Mouse (Mus musculus): Measurements from ENCODE around the gene Efna3.

GRCm38 (mm10) chr3:89333053-89333452 is 10.3 kb upstream of the Efna3 start:
- TF ChIP-seq CTCF (IDR thresholded peaks at IDR 0.05; ENCODE audit: low read depth), result no peak
- no peak for TF ChIP-seq EP300 (IDR thresholded peaks at IDR 0.05; ENCODE audit: low read depth)

Measured in heart, postnatal 0 days (tissue).